Mouse (Mus musculus) ES-Bruce4 (cell line): ENCODE results near the gene Pde6d. TPM values are rescaled to one million over a fixed set of nuclear protein-coding genes. Genes with fewer than 3 reads are reported as not detected.

Source experiments
- H3K27ac ChIP-seq: 2 replicates; pipeline ENCODE4 v1.5.1; 2012; ENCODE audit warnings: low read length, inconsistent platforms; ENCODE audit not compliant: insufficient read depth
- H3K27me3 ChIP-seq: 2 replicates; pipeline ENCODE4 v1.6.1; 2012; ENCODE audit warnings: mild to moderate bottlenecking, low read length, inconsistent platforms; ENCODE audit not compliant: control insufficient read depth, poor library complexity, insufficient read depth, severe bottlenecking
- H3K36me3 ChIP-seq: 2 replicates; pipeline ENCODE4 v1.6.1; 2012; ENCODE audit warnings: inconsistent platforms, mild to moderate bottlenecking, low read length, moderate library complexity; ENCODE audit not compliant: control insufficient read depth, poor library complexity, insufficient read depth, severe bottlenecking
- H3K4me1 ChIP-seq: one replicate; pipeline ENCODE4 v1.8.1; 2011; ENCODE audit warnings: low read length; ENCODE audit not compliant: control insufficient read depth, insufficient read depth
- H3K4me3 ChIP-seq: 2 replicates; pipeline ENCODE4 v1.5.1; 2011; ENCODE audit warnings: low read depth, mild to moderate bottlenecking, low read length
- H3K9ac ChIP-seq: 2 replicates; pipeline ENCODE4 v1.6.1; 2012; ENCODE audit warnings: low read depth, mild to moderate bottlenecking, inconsistent platforms; ENCODE audit not compliant: poor library complexity, severe bottlenecking
- H3K9me3 ChIP-seq: replicated peaks from 2 replicates; pipeline ENCODE4 v1.6.1; 2012; ENCODE audit warnings: mild to moderate bottlenecking, low read length, inconsistent platforms; ENCODE audit not compliant: control insufficient read depth, poor library complexity, insufficient read depth, severe bottlenecking
- CTCF ChIP-seq: IDR thresholded peaks from one replicate; pipeline ENCODE4 v1.8.1; 2011; ENCODE audit warnings: low read depth, low read length
- EP300 ChIP-seq: IDR thresholded peaks from 2 replicates; pipeline ENCODE4 v1.6.1; 2011; ENCODE audit warnings: low read depth, low read length; ENCODE audit not compliant: insufficient read depth
- POLR2A ChIP-seq: IDR thresholded peaks from one replicate; pipeline ENCODE4 v1.8.1; 2011; ENCODE audit warnings: low read length; ENCODE audit not compliant: insufficient read depth
- polyA plus RNA-seq: library from polyadenylated mRNA; stranded (reverse); fragments of >200 nt; gene quantifications from 2 replicates; pipeline ENCODE4 v1.2.4, GENCODE M21; 2011; ENCODE audit warnings: low read depth; ENCODE audit not compliant: missing spikeins, insufficient read depth, insufficient read length

Gene Pde6d
- polyA plus RNA-seq, 1 experiment: 23.5 TPM

DNA sequence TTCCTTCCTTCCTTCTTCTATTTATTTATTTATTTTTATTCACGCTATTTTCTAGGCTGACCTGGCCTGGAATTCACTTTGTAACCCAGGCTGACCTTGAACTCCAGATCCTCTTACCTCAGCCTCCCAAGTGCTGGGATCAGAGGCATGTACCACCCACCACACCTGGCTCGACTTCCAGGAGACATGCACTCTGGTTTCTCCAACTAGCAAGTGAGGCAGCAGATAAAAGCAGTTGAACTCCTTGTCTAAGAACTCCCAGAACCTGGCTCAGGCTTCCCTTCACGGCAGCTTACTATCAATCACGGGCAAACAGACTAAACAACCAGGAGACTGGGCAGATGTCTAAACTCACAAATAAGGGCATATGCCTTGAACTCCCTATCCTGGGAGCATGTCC is 81.7 kb downstream of the Pde6d start:
- no peaks in the 10 kb centered on the region for H3K36me3 ChIP-seq
- no peaks in the 10 kb centered on the region for H3K27me3 ChIP-seq
- peak overlapping the region; percentile 37; the same call in 1 of the 2 replicates for H3K27ac ChIP-seq
- peaks cover 12% of the 10 kb centered on the region for H3K4me1 ChIP-seq
- TF ChIP-seq POLR2A: no peak
- TF ChIP-seq EP300: no peak
- no peak for TF ChIP-seq CTCF
- no peak overlapping the region for H3K9ac ChIP-seq
- H3K4me3 ChIP-seq: no peak overlapping the region
- no peaks in the 10 kb centered on the region for H3K9me3 ChIP-seq

DNA sequence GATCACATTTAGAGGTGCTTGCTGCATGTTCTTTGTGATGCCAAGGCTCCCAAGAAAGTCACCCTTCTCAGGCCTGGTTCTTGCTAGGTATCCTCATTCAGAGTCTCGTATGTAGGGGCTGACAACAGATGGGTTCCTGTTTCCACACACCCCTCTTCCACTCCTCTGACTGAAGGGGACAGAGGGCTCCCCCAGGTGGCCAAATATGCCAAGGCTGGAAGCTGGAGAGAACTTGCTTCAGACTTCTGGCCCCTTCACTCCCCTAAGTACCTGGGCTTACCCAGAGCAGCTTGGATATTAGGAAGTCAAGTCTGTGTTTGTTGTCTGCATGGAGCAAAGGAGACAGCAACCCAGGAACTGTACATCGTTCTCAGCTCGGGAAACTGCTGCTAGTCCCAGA is 82.5 kb downstream of the Pde6d start:
- H3K27ac ChIP-seq: no peak overlapping the region
- H3K9me3 ChIP-seq: no peaks in the 10 kb centered on the region
- H3K27me3 ChIP-seq: no peaks in the 10 kb centered on the region
- no peaks in the 10 kb centered on the region for H3K36me3 ChIP-seq
- H3K4me3 ChIP-seq: no peak overlapping the region
- no peak overlapping the region for H3K9ac ChIP-seq
- no peak for TF ChIP-seq EP300
- TF ChIP-seq POLR2A: no peak
- TF ChIP-seq CTCF: no peak
- peaks cover 12% of the 10 kb centered on the region for H3K4me1 ChIP-seq

DNA sequence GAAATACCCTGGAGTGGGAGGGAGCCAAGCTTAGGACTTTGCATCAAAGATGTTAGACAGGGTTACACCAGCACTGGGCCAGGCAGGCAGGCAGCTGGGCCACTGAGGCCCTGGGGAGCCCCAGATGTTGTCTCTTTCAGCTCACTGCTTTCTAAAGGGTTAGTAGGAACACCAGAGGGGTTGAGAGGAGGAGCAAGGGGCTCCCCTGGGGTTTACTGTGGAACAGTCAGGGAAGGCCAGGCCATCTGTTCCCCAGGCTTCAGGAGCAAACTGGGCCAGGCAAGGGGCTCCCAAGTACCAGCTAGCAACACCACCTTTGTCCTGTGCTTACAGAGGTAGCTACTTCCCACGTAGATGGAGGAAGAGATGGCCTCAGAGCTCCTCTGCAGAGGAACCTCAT is 83.8 kb downstream of the Pde6d start:
- Histone ChIP-seq H3K9ac (no peak overlapping the region), H3K4me1 (peaks cover 18% of the 10 kb centered on the region)
- TF ChIP-seq CTCF: no peak
- TF ChIP-seq POLR2A: no peak
- TF ChIP-seq EP300: no peak

DNA sequence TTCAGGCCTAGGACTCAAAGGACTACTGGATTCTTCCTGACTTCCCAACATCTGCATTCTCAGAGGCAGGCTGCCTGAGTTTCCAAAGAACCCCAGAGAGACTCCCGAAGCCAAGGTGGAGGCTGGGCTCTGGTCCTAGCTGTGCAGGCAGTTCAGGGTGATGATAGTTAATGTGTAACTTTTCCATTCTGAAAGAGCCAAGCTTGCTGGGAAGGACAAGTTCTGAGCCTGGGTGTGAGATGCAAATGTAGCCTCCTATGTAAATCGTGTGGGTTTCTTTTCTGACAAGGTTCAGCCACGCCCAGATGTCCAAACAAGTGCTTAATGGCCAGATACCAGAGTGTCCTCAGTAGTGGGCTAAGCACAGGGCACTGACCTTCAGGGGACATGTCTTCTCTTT is 84.4 kb downstream of the Pde6d start:
- TF ChIP-seq EP300: peak; percentile 56; the same call in 1 of the 2 replicates
- no peak for TF ChIP-seq POLR2A
- Histone ChIP-seq H3K4me1 (peaks cover 18% of the 10 kb centered on the region), H3K9me3 (no peaks in the 10 kb centered on the region), H3K36me3 (no peaks in the 10 kb centered on the region), H3K4me3 (no peak overlapping the region), H3K27me3 (no peaks in the 10 kb centered on the region), H3K9ac (no peak overlapping the region), H3K27ac (peak overlapping the region; percentile 78)

More for the DNA sequence above, 83.8 kb downstream of the Pde6d start:
- Histone ChIP-seq H3K27me3 (no peaks in the 10 kb centered on the region), H3K4me3 (no peak overlapping the region), H3K27ac (peak overlapping the region; percentile 45), H3K9me3 (no peaks in the 10 kb centered on the region), H3K36me3 (no peaks in the 10 kb centered on the region)

DNA sequence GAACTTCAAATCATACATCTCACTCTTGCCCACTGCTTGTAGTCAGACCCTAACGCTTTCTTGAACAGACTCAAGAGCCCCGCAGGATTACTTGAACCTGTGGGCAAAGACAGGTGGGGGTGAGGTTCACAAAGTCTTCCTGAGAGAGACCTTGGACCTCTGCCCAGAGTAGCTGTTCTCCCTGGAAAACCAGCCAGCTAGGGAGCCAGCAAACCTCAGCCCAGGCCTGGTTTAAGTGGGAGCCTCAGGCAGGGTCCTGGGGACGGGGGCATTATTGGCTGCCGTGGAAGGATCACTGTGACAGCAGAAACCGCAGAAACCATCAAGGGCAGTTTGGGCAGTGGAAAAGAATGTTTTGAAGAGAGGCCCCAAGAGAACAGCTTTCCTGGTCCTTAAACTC is 85.1 kb downstream of the Pde6d start:
- H3K9ac ChIP-seq: peak overlapping the region; percentile 10; the same call in 1 of the 2 replicates
- H3K4me1 ChIP-seq: peaks cover 22% of the 10 kb centered on the region
- H3K27me3 ChIP-seq: no peaks in the 10 kb centered on the region
- H3K4me3 ChIP-seq: no peak overlapping the region
- peak overlapping the region; percentile 78 for H3K27ac ChIP-seq
- H3K9me3 ChIP-seq: no peaks in the 10 kb centered on the region
- TF ChIP-seq EP300 (no peak), CTCF (no peak), POLR2A (no peak)
- H3K36me3 ChIP-seq: no peaks in the 10 kb centered on the region

DNA sequence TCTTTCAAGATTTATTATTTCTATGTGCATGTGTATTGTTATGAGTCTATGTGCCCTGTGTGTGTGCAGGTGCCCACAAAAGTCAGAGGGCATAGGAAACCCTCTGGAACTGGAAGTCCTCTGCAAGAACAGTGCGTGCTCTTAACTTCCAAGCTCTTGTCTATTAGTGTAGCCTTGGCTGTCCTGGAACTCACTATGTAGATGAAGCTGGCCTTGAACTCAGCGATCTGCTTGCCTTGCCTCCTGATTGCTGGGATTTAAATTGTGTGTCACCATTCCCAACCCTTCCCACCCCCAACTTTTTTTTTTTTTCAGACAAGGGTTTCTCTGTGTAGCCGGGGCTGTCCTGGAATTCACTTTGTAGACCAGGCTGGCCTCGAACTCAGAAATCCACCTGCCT is 86.1 kb downstream of the Pde6d start:
- Histone ChIP-seq H3K27me3 (no peaks in the 10 kb centered on the region), H3K4me3 (no peak overlapping the region), H3K36me3 (no peaks in the 10 kb centered on the region), H3K9ac (no peak overlapping the region), H3K27ac (no peak overlapping the region), H3K9me3 (no peaks in the 10 kb centered on the region), H3K4me1 (peaks cover 30% of the 10 kb centered on the region)
- TF ChIP-seq EP300 (no peak), CTCF (no peak), POLR2A (no peak)
